Mouse (Mus musculus): ENCODE data around the gene Barhl2.

The Barhl2 gene

GRCm38 (mm10) chr5:106457986-106458476 is at the start of gene Barhl2:
Gene Barhl2 (minus strand): TSS chr5:106458166.
- no peak for DNase-seq (ENCODE audit: low spot score in 2 of 2)

GRCm38 (mm10) chr5:106506061-106506460 is 48.1 kb upstream of the Barhl2 start:
- no peak for DNase-seq (ENCODE audit: low spot score in 2 of 2)

GRCm38 (mm10) chr5:106502684-106503545 is 44.9 kb upstream of the Barhl2 start:
- DNase-seq (ENCODE audit: low spot score in 2 of 2), result no peak

GRCm38 (mm10) chr5:106502271-106502670 is 44.3 kb upstream of the Barhl2 start:
- DNase-seq (ENCODE audit: low spot score in 2 of 2), result no peak

GRCm38 (mm10) chr5:106491771-106492170 is 33.8 kb upstream of the Barhl2 start:
- DNase-seq (ENCODE audit: low spot score in 2 of 2), result no peak

GRCm38 (mm10) chr5:106472105-106472500 is 14.1 kb upstream of the Barhl2 start:
- no peak for DNase-seq (ENCODE audit: low spot score in 2 of 2)

GRCm38 (mm10) chr5:106471235-106472104 is 13.5 kb upstream of the Barhl2 start:
- DNase-seq (ENCODE audit: low spot score in 2 of 2), result no peak

GRCm38 (mm10) chr5:106465129-106465790 is 7.3 kb upstream of the Barhl2 start:
- no peak for DNase-seq (ENCODE audit: low spot score in 2 of 2)

GRCm38 (mm10) chr5:106464336-106465128 is 6.6 kb upstream of the Barhl2 start:
- no peak for DNase-seq (ENCODE audit: low spot score in 2 of 2)

- no peak for DNase-seq (ENCODE audit: low spot score in 2 of 2)
These were observed 5.8 kb upstream of the Barhl2 start for GRCm38 (mm10) chr5:106463661-106464191.

- no peak for DNase-seq (ENCODE audit: low spot score in 2 of 2)
These were observed 3.9 kb upstream of the Barhl2 start for GRCm38 (mm10) chr5:106461913-106462312.

GRCm38 (mm10) chr5:106461431-106461830 is 3.5 kb upstream of the Barhl2 start:
- DNase-seq (ENCODE audit: low spot score in 2 of 2), result no peak

GRCm38 (mm10) chr5:106460535-106460934 is 2.6 kb upstream of the Barhl2 start:
- no peak for DNase-seq (ENCODE audit: low spot score in 2 of 2)

GRCm38 (mm10) chr5:106460001-106460511 is 2.1 kb upstream of the Barhl2 start:
- no peak for DNase-seq (ENCODE audit: low spot score in 2 of 2)

GRCm38 (mm10) chr5:106459120-106459641 is 1.2 kb upstream of the Barhl2 start:
- no peak for DNase-seq (ENCODE audit: low spot score in 2 of 2)

- no peak for DNase-seq (ENCODE audit: low spot score in 2 of 2)
These were observed 632 bp upstream of the Barhl2 start for GRCm38 (mm10) chr5:106458477-106459119.

- DNase-seq (ENCODE audit: low spot score in 2 of 2), result no peak
These were observed 648 bp downstream of the Barhl2 start for GRCm38 (mm10) chr5:106457111-106457925.

- DNase-seq (ENCODE audit: low spot score in 2 of 2), result no peak
These were observed 2.0 kb downstream of the Barhl2 start for GRCm38 (mm10) chr5:106455984-106456383.

Measured in spleen, postnatal 36 days (tissue).